Mouse (Mus musculus) cerebellum, adult 2 months (tissue): ENCODE measurements around the gene Habp2. TPM values are rescaled to one million over a fixed set of nuclear protein-coding genes. Genes with fewer than 3 reads are reported as not detected.

ENCODE experiments used
- DNase-seq, 2 experiments: peaks; one replicate each; pipeline ENCODE4 v3.0.0; 2021
- H3K27ac ChIP-seq: fragments of 200-500 bp; 2 replicates; pipeline ENCODE4 v1.5.1; 2012; ENCODE audit warnings: low read length, control low read depth, inconsistent platforms; ENCODE audit not compliant: insufficient read depth
- H3K27me3 ChIP-seq: fragments of 200-500 bp; 2 replicates; pipeline ENCODE4 v1.6.1; 2012; ENCODE audit warnings: inconsistent platforms, mild to moderate bottlenecking, low read length, moderate library complexity; ENCODE audit not compliant: control insufficient read depth, insufficient read depth
- H3K4me1 ChIP-seq: fragments of 200-500 bp; 2 replicates; pipeline ENCODE4 v1.6.1; 2011; ENCODE audit warnings: low read length; ENCODE audit not compliant: control insufficient read depth, insufficient read depth
- H3K4me3 ChIP-seq: fragments of 200-500 bp; replicated peaks from 2 replicates; pipeline ENCODE3; 2011; ENCODE audit warnings: mild to moderate bottlenecking, low read depth, low read length, control low read depth; ENCODE audit not compliant: insufficient read depth
- CTCF ChIP-seq: fragments of 200-500 bp; IDR thresholded peaks from 2 replicates; pipeline ENCODE4 v1.5.1; 2011; ENCODE audit warnings: low read depth, mild to moderate bottlenecking, control low read depth, low read length, moderate library complexity, borderline replicate concordance; ENCODE audit not compliant: insufficient read depth
- POLR2A ChIP-seq: fragments of 200-500 bp; IDR thresholded peaks from 2 replicates; pipeline ENCODE4 v1.6.1; 2011; ENCODE audit warnings: low read length, control low read depth, borderline replicate concordance; ENCODE audit not compliant: insufficient read depth
- WGBS: fragments of 180-500 bp; shearing (Covaris S2); methylation state at CpG from one replicate; pipeline ENCODE4 v1.1.7; 2018; 5-methylcytosine and 5-hydroxymethylcytosine counted together
- polyA plus RNA-seq: library from polyadenylated mRNA; depleted of rRNA; stranded (reverse); fragments of >200 nt; gene quantifications from 2 replicates; pipeline ENCODE4 v1.2.3, GENCODE M21; 2012

Habp2 gene
- polyA plus RNA-seq, 1 experiment, result not detected

- H3K4me1 ChIP-seq, result peaks cover 3% of the 10 kb centered on the region; the same call in 1 of the 2 replicates
- no peaks in the 10 kb centered on the region for H3K27me3 ChIP-seq
- WGBS, result 82% methylated on average over 3 of the region's 3 CpGs
- H3K27ac ChIP-seq, result no peak overlapping the region
- H3K4me3 ChIP-seq, result no peak overlapping the region
- DNase-seq, result no peak
- TF ChIP-seq POLR2A (no peak), CTCF (no peak)
Measured at GRCm38 (mm10) chr19:56297264-56297663, 10.3 kb downstream of the Habp2 start.

DNA sequence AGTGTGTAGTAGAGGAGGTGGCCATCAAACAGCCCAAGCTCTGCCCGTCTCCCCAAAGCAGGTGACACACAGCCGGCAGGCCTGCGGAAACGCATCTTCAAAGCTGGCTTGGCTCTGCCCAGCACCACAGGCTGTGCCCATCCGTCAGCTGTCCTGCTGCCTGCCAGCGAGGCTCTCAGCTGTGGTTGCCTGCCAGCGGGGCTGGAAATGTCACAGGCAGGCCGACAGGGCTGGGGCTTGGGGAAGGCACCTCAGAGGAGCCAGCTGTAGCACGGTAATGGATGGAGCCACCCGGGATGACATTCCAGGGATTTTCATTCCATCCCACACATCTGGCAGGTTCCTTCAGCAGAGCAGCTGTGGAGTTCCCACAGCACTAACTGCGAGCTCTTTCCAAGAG, 13.9 kb downstream of the Habp2 start:
- DNase-seq, result peak in 1 of 2 experiments; percentile 13
- no peak for TF ChIP-seq POLR2A
- TF ChIP-seq CTCF, result no peak
- WGBS, result 25% methylated on average over 11 of the region's 11 CpGs

GRCm38 (mm10) chr19:56316531-56316930, 29.6 kb downstream of the Habp2 start:
- WGBS, result 65% methylated on average over 3 of the region's 3 CpGs
- Histone ChIP-seq H3K4me1 (no peaks in the 10 kb centered on the region), H3K27me3 (no peaks in the 10 kb centered on the region), H3K27ac (no peak overlapping the region), H3K4me3 (no peak overlapping the region)
- no peak for DNase-seq
- TF ChIP-seq POLR2A, result no peak
- no peak for TF ChIP-seq CTCF

More for the DNA sequence above, 13.9 kb downstream of the Habp2 start:
- H3K4me1 ChIP-seq, result peaks cover 1% of the 10 kb centered on the region; the same call in 1 of the 2 replicates
- no peak overlapping the region for H3K27ac ChIP-seq
- H3K4me3 ChIP-seq, result no peak overlapping the region
- no peaks in the 10 kb centered on the region for H3K27me3 ChIP-seq

DNA sequence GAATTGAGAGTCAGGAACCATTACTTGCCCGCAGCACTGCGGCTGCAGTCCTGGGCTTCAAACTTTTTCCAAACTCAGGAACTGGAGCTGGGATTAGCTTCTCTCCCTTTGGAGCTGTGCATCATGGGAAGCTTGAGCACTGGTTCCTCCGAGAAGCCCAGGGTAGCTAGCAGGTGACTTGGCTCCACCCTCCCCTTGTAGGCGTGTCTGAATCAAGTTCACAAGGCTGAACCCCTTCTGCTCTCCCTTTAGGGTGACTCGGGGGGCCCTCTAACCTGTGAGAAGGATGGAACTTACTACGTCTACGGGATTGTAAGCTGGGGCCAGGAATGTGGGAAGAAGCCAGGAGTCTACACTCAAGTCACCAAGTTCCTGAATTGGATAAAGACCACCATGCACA, 32.3 kb downstream of the Habp2 start:
- Histone ChIP-seq H3K4me3 (no peak overlapping the region), H3K27ac (no peak overlapping the region), H3K4me1 (no peaks in the 10 kb centered on the region), H3K27me3 (no peaks in the 10 kb centered on the region)
- TF ChIP-seq POLR2A (no peak), CTCF (no peak)
- no peak for DNase-seq
- WGBS, result 96% methylated on average over 7 of the region's 7 CpGs

DNA sequence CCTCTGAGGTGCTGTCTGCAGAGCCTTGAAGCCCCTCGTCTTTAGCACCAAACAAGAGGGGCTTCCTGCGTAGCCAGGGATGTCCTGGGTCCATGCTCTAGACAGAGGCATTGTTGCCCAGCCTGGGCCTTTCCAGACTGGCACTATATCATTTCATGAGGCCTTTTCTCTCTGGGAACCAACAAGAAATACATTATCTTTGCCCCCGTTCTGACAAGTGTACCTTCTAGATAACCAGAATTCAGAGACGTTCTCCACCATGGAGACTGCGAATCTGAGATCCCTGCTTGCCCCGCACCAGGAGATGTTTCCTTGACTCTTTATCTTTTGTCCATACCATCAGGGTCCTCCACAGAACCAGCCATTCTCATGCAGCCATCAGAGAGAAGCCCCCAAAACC, 32.7 kb downstream of the Habp2 start:
- WGBS, result 97% methylated on average over 6 of the region's 6 CpGs
- no peak for TF ChIP-seq CTCF
- Histone ChIP-seq H3K4me1 (no peaks in the 10 kb centered on the region), H3K27me3 (no peaks in the 10 kb centered on the region), H3K27ac (no peak overlapping the region), H3K4me3 (no peak overlapping the region)
- DNase-seq, result no peak

DNA sequence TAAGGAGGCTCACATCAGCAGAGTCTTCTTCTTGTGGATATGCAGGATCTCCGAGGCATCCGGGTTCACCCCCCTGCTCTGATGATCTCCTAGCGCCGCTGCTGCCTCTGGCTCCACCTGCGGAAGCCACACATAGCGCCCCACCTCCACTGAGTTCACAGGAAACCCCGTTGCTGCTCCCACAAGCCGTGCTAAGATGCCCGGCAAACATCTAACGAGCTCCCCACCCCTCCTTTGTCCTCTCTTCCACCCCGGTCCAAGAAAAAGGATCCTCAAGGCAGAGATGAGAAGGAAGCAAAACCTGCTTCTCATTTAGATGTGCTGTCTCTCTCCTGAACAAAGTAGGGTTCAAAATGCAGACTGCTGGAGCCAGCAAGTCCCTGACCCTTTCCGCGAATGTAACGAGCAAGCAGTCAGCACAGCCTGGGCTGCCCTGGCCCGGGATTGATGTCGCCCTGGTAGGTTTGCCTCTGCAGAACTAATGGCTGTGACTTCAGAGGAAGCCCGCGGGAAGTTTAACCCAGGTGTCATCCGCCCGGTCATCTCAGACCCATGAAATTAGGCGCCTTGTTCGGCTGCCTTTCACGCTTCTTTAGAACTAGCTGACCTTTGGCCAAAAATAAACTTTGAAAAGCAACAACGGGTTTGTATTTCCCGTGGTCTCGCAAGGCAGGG, 33.4 kb downstream of the Habp2 start:
- no peak for DNase-seq
- Histone ChIP-seq H3K4me1 (no peaks in the 10 kb centered on the region), H3K4me3 (no peak overlapping the region), H3K27me3 (no peaks in the 10 kb centered on the region), H3K27ac (no peak overlapping the region)
- TF ChIP-seq POLR2A (no peak), CTCF (no peak)
- 32% methylated on average over 26 of the region's 26 CpGs for WGBS

DNA sequence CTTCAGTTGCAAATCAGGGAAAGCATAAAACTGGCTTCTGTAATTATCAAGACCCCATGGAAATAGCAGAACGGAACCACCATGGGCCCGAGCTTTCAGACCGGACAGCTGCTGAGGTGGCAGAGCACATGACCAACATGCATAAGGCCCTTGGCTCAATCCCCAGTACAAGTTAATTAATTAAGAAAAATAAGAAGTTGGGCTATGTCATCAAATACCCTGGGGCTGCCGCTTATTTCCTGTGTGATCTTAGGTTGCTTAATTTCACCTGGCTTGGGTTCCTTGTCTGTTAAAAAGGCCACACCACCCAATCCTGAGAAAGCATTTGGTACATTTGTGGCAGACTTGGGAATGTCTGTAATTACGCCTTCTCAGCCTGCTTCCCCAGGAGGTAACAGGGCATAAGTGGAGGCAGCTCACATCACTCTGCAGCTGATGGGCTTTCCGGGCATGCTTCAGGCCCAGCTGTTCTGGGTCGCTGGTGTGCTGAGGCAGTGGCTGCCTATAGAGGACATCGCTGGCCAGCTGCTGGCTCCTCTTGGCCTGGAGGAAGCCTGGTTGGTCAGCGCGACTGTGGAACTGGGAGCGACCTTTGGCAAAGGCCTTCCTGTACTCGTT, 34.5 kb downstream of the Habp2 start:
- Histone ChIP-seq H3K27ac (no peak overlapping the region), H3K4me1 (no peaks in the 10 kb centered on the region), H3K4me3 (no peak overlapping the region), H3K27me3 (no peaks in the 10 kb centered on the region)
- TF ChIP-seq POLR2A (no peak), CTCF (no peak)
- WGBS, result 51% methylated on average over 12 of the region's 12 CpGs
- DNase-seq, result no peak

GRCm38 (mm10) chr19:56325676-56326075, 38.7 kb downstream of the Habp2 start:
- 52% methylated on average over 10 of the region's 10 CpGs for WGBS
- TF ChIP-seq CTCF, result no peak
- TF ChIP-seq POLR2A, result no peak

More at GRCm38 (mm10) chr19:56325676-56326075, 38.7 kb downstream of the Habp2 start:
- no peaks in the 10 kb centered on the region for H3K27me3 ChIP-seq
- no peak overlapping the region for H3K27ac ChIP-seq
- no peaks in the 10 kb centered on the region for H3K4me1 ChIP-seq
- no peak overlapping the region for H3K4me3 ChIP-seq
- DNase-seq, result no peak
